Mouse (Mus musculus) stomach, postnatal 0 days (tissue): ENCODE data around the gene Nrp1.

Experiments used
- CTCF ChIP-seq: IDR thresholded peaks from 2 replicates; pipeline ENCODE4 v1.5.1; 2016; ENCODE audit warnings: antibody characterized with exemption, low read depth, mild to moderate bottlenecking, moderate library complexity
- EP300 ChIP-seq: optimal IDR thresholded peaks from 2 replicates; pipeline ENCODE3; 2016; ENCODE audit warnings: antibody characterized with exemption

- TF ChIP-seq CTCF (no peak), EP300 (no peak)
These were observed 116.2 kb downstream of the Nrp1 start for GRCm38 (mm10) chr8:128474614-128475013.
